Mouse (Mus musculus) frontal cortex, postnatal 25 days (tissue): ENCODE data around the gene Scn2b.

Experiments used
- DNase-seq, 2 experiments: peaks; one replicate each; pipeline ENCODE4 v3.0.0; 2022; ENCODE audit warnings: low spot score in 2 of 2

Gene Scn2b

GRCm38 (mm10) chr9:45173475-45173874 is 55.9 kb downstream of the Scn2b start:
- DNase-seq, result no peak

- DNase-seq, result no peak
These were observed 61.7 kb downstream of the Scn2b start for GRCm38 (mm10) chr9:45179282-45179681.
